Mouse (Mus musculus): ENCODE data around the gene Gja4.

DNA sequence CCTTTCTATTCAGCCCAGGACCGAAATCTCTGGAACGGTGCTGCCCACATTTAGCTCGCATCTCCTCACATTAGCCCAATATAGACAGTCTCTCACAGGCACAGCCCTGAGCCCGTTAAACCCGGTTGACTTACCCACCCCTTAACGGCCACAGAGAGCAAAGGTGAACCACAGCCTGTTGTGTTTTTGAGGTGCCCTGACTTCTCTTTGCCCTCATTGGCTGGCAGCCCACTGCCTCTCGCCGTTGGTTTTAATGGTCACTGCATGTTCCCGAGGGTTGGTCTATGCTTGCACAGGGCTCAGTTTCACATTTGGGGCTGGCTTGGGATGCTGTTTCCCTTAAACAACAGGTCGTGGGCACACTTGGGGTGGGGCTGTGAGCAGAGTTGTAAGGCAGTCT lies 10.5 kb upstream of the Gja4 start:
- no peak for TF ChIP-seq POLR2A (IDR thresholded peaks at IDR 0.05; ENCODE audit: low read depth, low read length)
- no peak for TF ChIP-seq CTCF (IDR thresholded peaks at IDR 0.05; ENCODE audit: borderline replicate concordance, insufficient read depth, low read length)

All from embryonic fibroblast, embryonic 13.5 days (primary cell).